Comparison of ENCODE assay signal across 12 mouse cellular contexts in genomic region chr12:24872689-24873088, GRCm38 (mm10). TPM values are rescaled to one million over a fixed set of nuclear protein-coding genes. Genes with fewer than 3 reads are reported as not detected.
DNase-seq lines count a peak whose midpoint lies in the region; ATAC-seq and TF ChIP-seq lines count a peak whose summit lies in the region.
"Had no signal": no experiment of that assay in that cellular context is flagged by ENCODE, and none has a peak within 500 bp of the region (broad histone marks: within the 10 kb centered on the region; RNA-seq: fewer than 3 reads in every experiment).

No protein-coding gene starts in this region.

- no peak overlapping the region for H3K4me2 ChIP-seq in liver, embryonic 12.5 days
- no peak overlapping the region for H3K4me2 ChIP-seq in liver, postnatal 0 days (ENCODE audit: low read depth, low read length)
- no peak overlapping the region for H3K4me2 ChIP-seq in neural tube, embryonic 15.5 days
- H3K4me2 ChIP-seq: lung, embryonic 15.5 days had no signal

- no peak overlapping the region for H3K27ac ChIP-seq in liver, embryonic 12.5 days
- H3K27ac ChIP-seq in liver, postnatal 0 days (ENCODE audit: low read depth): no peak overlapping the region
- H3K27ac ChIP-seq in neural tube, embryonic 15.5 days (replicated peaks): 0 out of 2 replicates have a peak overlapping the region, but pooled peaks have one; percentile 25
- H3K27ac ChIP-seq: lung, embryonic 15.5 days had no signal

- H3K36me3 ChIP-seq in liver, embryonic 12.5 days: no peaks in the 10 kb centered on the region
- H3K36me3 ChIP-seq in liver, postnatal 0 days (replicated peaks; ENCODE audit: insufficient read depth, low read length): no peaks in the 10 kb centered on the region
- no peaks in the 10 kb centered on the region for H3K36me3 ChIP-seq in neural tube, embryonic 15.5 days
- H3K36me3 ChIP-seq: lung, embryonic 15.5 days had no signal

- 80% methylated on average over 10 of the region's 10 CpGs for WGBS in liver, embryonic 12.5 days (ENCODE audit: insufficient replicate concordance)
- 82% methylated on average over 10 of the region's 10 CpGs for WGBS in liver, postnatal 0 days (ENCODE audit: insufficient replicate concordance)
- WGBS in neural tube, embryonic 15.5 days: 66% methylated on average over 10 of the region's 10 CpGs

- peak; percentile 38 to 56 for DNase-seq in frontal cortex, postnatal 36 days (ENCODE audit: low spot score in 2 of 2)
- no peak for DNase-seq in frontal cortex, postnatal 10 days (ENCODE audit: low spot score in 2 of 2)
- DNase-seq in liver, postnatal 0 days: no peak
- DNase-seq in left cerebral cortex, postnatal 36 days (ENCODE audit: low spot score in 2 of 2): peak; percentile 29 to 51
- DNase-seq: adrenal gland, postnatal 14 days; cerebellum, adult 9-11 months had no signal

- TF ChIP-seq EP300 in liver, postnatal 0 days (IDR thresholded peaks at IDR 0.05; ENCODE audit: low read depth): no peak

- H3K4me3 ChIP-seq in liver, embryonic 12.5 days: no peak overlapping the region
- H3K4me3 ChIP-seq in liver, postnatal 0 days (ENCODE audit: low read depth, low read length): no peak overlapping the region
- no peak overlapping the region for H3K4me3 ChIP-seq in neural tube, embryonic 15.5 days (replicated peaks)
- H3K4me3 ChIP-seq: lung, embryonic 15.5 days had no signal

- peak; percentile 45; the same call in 1 of the 2 replicates for ATAC-seq in liver, embryonic 12.5 days
- no peak for ATAC-seq in liver, postnatal 0 days
- peak; percentile 27; the same call in 1 of the 2 replicates for ATAC-seq in neural tube, embryonic 15.5 days (ENCODE audit: low FRiP score)
- ATAC-seq in CD4-positive, CD25-positive, alpha-beta regulatory T cell, adult 4 months: no peak
- no peak for ATAC-seq in erythroblast, adult 5-6 weeks (replicated peaks; ENCODE audit: low FRiP score, poor library complexity, severe bottlenecking)
- ATAC-seq: Patski had no signal

- no peaks in the 10 kb centered on the region for H3K27me3 ChIP-seq in liver, embryonic 12.5 days (replicated peaks)
- H3K27me3 ChIP-seq in liver, postnatal 0 days (ENCODE audit: insufficient read depth, low read length): no peaks in the 10 kb centered on the region
- H3K27me3 ChIP-seq in neural tube, embryonic 15.5 days (replicated peaks): no peaks in the 10 kb centered on the region
- H3K27me3 ChIP-seq: lung, embryonic 15.5 days; Patski had no signal

- H3K9ac ChIP-seq in liver, embryonic 12.5 days: no peak overlapping the region
- H3K9ac ChIP-seq in liver, postnatal 0 days (replicated peaks): no peak overlapping the region
- H3K9ac ChIP-seq in neural tube, embryonic 15.5 days (replicated peaks): no peak overlapping the region
- H3K9ac ChIP-seq: lung, embryonic 15.5 days had no signal

- H3K9me3 ChIP-seq in liver, embryonic 12.5 days (replicated peaks): no peaks in the 10 kb centered on the region
- no peaks in the 10 kb centered on the region for H3K9me3 ChIP-seq in liver, postnatal 0 days (ENCODE audit: low read length)
- no peaks in the 10 kb centered on the region for H3K9me3 ChIP-seq in neural tube, embryonic 15.5 days (replicated peaks)
- H3K9me3 ChIP-seq: lung, embryonic 15.5 days had no signal

- H3K4me1 ChIP-seq in liver, embryonic 12.5 days: peaks cover 55% of the 10 kb centered on the region
- H3K4me1 ChIP-seq in liver, postnatal 0 days (ENCODE audit: insufficient read depth): peaks cover 10% of the 10 kb centered on the region; the same call in 1 of the 2 replicates
- H3K4me1 ChIP-seq in neural tube, embryonic 15.5 days: peaks cover 41% of the 10 kb centered on the region

- TF ChIP-seq CTCF in liver, postnatal 0 days (IDR thresholded peaks at IDR 0.05; ENCODE audit: low read depth): no peak

- intact Hi-C loops in left cerebral cortex, postnatal 36 days (cut with DNase I): loop anchor here (5.0 kb wide), 2 partner anchors 40 to 55 kb away; partner anchors contain the start of gene Mboat2

RNA-seq across cellular contexts. Expression of gene Mboat2, which starts 42.0 kb away (rescaled TPM):
- 8.5 and 8.6 TPM in 2 replicates for polyA plus RNA-seq in liver, embryonic 12.5 days (2016; fragmentation: Nextera tagmentation; extraction: Ambion mirVana)
- polyA plus RNA-seq in liver, postnatal 0 days (2015; fragmentation: Nextera tagmentation; extraction: Ambion mirVana): 1.9 and 2.0 TPM in 2 replicates
- 10 to 100 TPM; 83.5 to 88.8 TPM for total RNA-seq in left cerebral cortex, postnatal 36 days (2021)
- 58.8 and 61.9 TPM in 2 replicates for polyA plus RNA-seq in neural tube, embryonic 15.5 days (2015; fragmentation: Nextera tagmentation; extraction: Ambion mirVana)
- polyA plus RNA-seq in CD4-positive, CD25-positive, alpha-beta regulatory T cell, adult 4 months (2017; shearing (Covaris generic)): under 1 TPM; 0.15 to 0.34 TPM
- 14.0 and 15.4 TPM in 2 replicates for total RNA-seq in erythroblast, adult 5-6 weeks (2015; ENCODE audit: low replicate concordance)
- total RNA-seq in erythroblast, adult 5-6 weeks (2017; ENCODE audit: low replicate concordance): 22.3 and 28.5 TPM in 2 replicates

Comparison
In these comparisons a context has a peak if more than half of its experiments do, and no peak if none do; other contexts are left out.
1. DNase-seq: peak in frontal cortex, postnatal 36 days (2 of 2) and left cerebral cortex, postnatal 36 days (2 of 2); none in frontal cortex, postnatal 10 days (0 of 2) and liver, postnatal 0 days (single experiment).
2. ATAC-seq: peak in liver, embryonic 12.5 days (single experiment) and neural tube, embryonic 15.5 days (single experiment); none in liver, postnatal 0 days (single experiment), CD4-positive, CD25-positive, alpha-beta regulatory T cell, adult 4 months (single experiment) and erythroblast, adult 5-6 weeks (single experiment).